Mouse (Mus musculus): ENCODE results near the gene Dnmt3l. TPM values are rescaled to one million over a fixed set of nuclear protein-coding genes. Genes with fewer than 3 reads are reported as not detected.

Gene Dnmt3l
- 0.34 TPM in 1 of 2 replicates, not detected in the other for polyA plus RNA-seq (2016; fragmentation: Nextera tagmentation; extraction: Ambion mirVana)

GRCm38 (mm10) chr10:78041647-78042046, at the start of gene Dnmt3l:
Dnmt3l (plus strand) TSS chr10:78041947.
- H3K27me3 ChIP-seq (replicated peaks; ENCODE audit: low read depth, poor library complexity, severe bottlenecking): peaks cover 33% of the 10 kb centered on the region
- H3K9me3 ChIP-seq: no peaks in the 10 kb centered on the region
- no peak for DNase-seq (ENCODE audit: low spot score)
- 94% methylated on average over 5 of the region's 5 CpGs for WGBS
- H3K4me3 ChIP-seq: no peak within 1 kb of the TSS
- H3K4me1 ChIP-seq: peaks cover 24% of the 10 kb centered on the region
- H3K27ac ChIP-seq (replicated peaks): no peak within 1 kb of the TSS
- no peaks in the 10 kb centered on the region for H3K36me3 ChIP-seq (replicated peaks)

- 88% methylated on average over 3 of the region's 3 CpGs for WGBS
- H3K9me3 ChIP-seq: no peaks in the 10 kb centered on the region
Measured at GRCm38 (mm10) chr10:77995639-77996038, 46.1 kb upstream of the Dnmt3l start.

GRCm38 (mm10) chr10:78000200-78000599, 41.5 kb upstream of the Dnmt3l start:
- Histone ChIP-seq H3K27me3 (replicated peaks; ENCODE audit: low read depth, poor library complexity, severe bottlenecking) (no peaks in the 10 kb centered on the region), H3K9me3 (no peaks in the 10 kb centered on the region), H3K36me3 (replicated peaks) (peaks cover 98% of the 10 kb centered on the region), H3K27ac (replicated peaks) (no peak overlapping the region), H3K4me3 (no peak overlapping the region), H3K4me1 (no peaks in the 10 kb centered on the region; the same call in 1 of the 2 replicates)
- DNase-seq (ENCODE audit: low spot score): no peak
- WGBS: 97% methylated on average over 5 of the region's 5 CpGs

More at GRCm38 (mm10) chr10:77995639-77996038, 46.1 kb upstream of the Dnmt3l start:
- no peak overlapping the region for H3K27ac ChIP-seq (replicated peaks)
- peaks cover 99% of the 10 kb centered on the region for H3K36me3 ChIP-seq (replicated peaks)
- no peaks in the 10 kb centered on the region for H3K4me1 ChIP-seq
- H3K4me3 ChIP-seq: no peak overlapping the region
- no peak for DNase-seq (ENCODE audit: low spot score)
- no peaks in the 10 kb centered on the region for H3K27me3 ChIP-seq (replicated peaks; ENCODE audit: low read depth, poor library complexity, severe bottlenecking)

- H3K27me3 ChIP-seq (replicated peaks; ENCODE audit: low read depth, poor library complexity, severe bottlenecking): no peaks in the 10 kb centered on the region
- peaks cover 13% of the 10 kb centered on the region for H3K4me1 ChIP-seq
- H3K36me3 ChIP-seq (replicated peaks): peaks cover 98% of the 10 kb centered on the region
- no peak for DNase-seq (ENCODE audit: low spot score)
- 93% methylated on average over 11 of the region's 11 CpGs for WGBS
- no peak overlapping the region for H3K27ac ChIP-seq (replicated peaks)
- H3K9me3 ChIP-seq: no peaks in the 10 kb centered on the region
- H3K4me3 ChIP-seq: no peak overlapping the region
Measured at GRCm38 (mm10) chr10:78001796-78002195, 40.0 kb upstream of the Dnmt3l start.

GRCm38 (mm10) chr10:78002316-78002715, 39.4 kb upstream of the Dnmt3l start:
- no peak for DNase-seq (ENCODE audit: low spot score)
- peaks cover 18% of the 10 kb centered on the region for H3K4me1 ChIP-seq
- no peaks in the 10 kb centered on the region for H3K27me3 ChIP-seq (replicated peaks; ENCODE audit: low read depth, poor library complexity, severe bottlenecking)
- no peak overlapping the region for H3K27ac ChIP-seq (replicated peaks)
- 93% methylated on average over 2 of the region's 2 CpGs for WGBS
- peaks cover 94% of the 10 kb centered on the region for H3K36me3 ChIP-seq (replicated peaks)
- H3K4me3 ChIP-seq: no peak overlapping the region
- no peaks in the 10 kb centered on the region for H3K9me3 ChIP-seq

- Histone ChIP-seq H3K27ac (replicated peaks) (no peak overlapping the region), H3K4me1 (peaks cover 38% of the 10 kb centered on the region)
Measured at GRCm38 (mm10) chr10:78004479-78005100, 37.2 kb upstream of the Dnmt3l start.

GRCm38 (mm10) chr10:78005791-78006438, 35.8 kb upstream of the Dnmt3l start:
- Histone ChIP-seq H3K36me3 (replicated peaks) (peaks cover 62% of the 10 kb centered on the region), H3K27ac (replicated peaks) (peak overlapping the region; percentile 99; the same call in 1 of the 2 replicates), H3K4me1 (peaks cover 43% of the 10 kb centered on the region), H3K9me3 (no peaks in the 10 kb centered on the region), H3K4me3 (peak overlapping the region; percentile 87; the same call in 1 of the 2 replicates), H3K27me3 (replicated peaks; ENCODE audit: low read depth, poor library complexity, severe bottlenecking) (peaks cover 5% of the 10 kb centered on the region; the same call in 1 of the 2 replicates)
- WGBS: 86% methylated on average over 4 of the region's 4 CpGs
- no peak for DNase-seq (ENCODE audit: low spot score)

More at GRCm38 (mm10) chr10:78004479-78005100, 37.2 kb upstream of the Dnmt3l start:
- H3K4me3 ChIP-seq: no peak overlapping the region
- H3K27me3 ChIP-seq (replicated peaks; ENCODE audit: low read depth, poor library complexity, severe bottlenecking): no peaks in the 10 kb centered on the region
- H3K36me3 ChIP-seq (replicated peaks): peaks cover 75% of the 10 kb centered on the region
- WGBS: 89% methylated on average over 3 of the region's 3 CpGs
- no peaks in the 10 kb centered on the region for H3K9me3 ChIP-seq
- DNase-seq (ENCODE audit: low spot score): no peak

GRCm38 (mm10) chr10:78007203-78007602, 34.5 kb upstream of the Dnmt3l start:
- no peak for DNase-seq (ENCODE audit: low spot score)
- Histone ChIP-seq H3K27ac (replicated peaks) (peak overlapping the region; percentile 99), H3K9me3 (no peaks in the 10 kb centered on the region), H3K4me1 (peaks cover 43% of the 10 kb centered on the region), H3K36me3 (replicated peaks) (peaks cover 49% of the 10 kb centered on the region), H3K4me3 (peak overlapping the region; percentile 87), H3K27me3 (replicated peaks; ENCODE audit: low read depth, poor library complexity, severe bottlenecking) (peaks cover 6% of the 10 kb centered on the region; the same call in 1 of the 2 replicates)
- 31% methylated on average over 7 of the region's 7 CpGs for WGBS

- H3K4me3 ChIP-seq: peak overlapping the region; percentile 87
- H3K36me3 ChIP-seq (replicated peaks): peaks cover 41% of the 10 kb centered on the region
- peaks cover 6% of the 10 kb centered on the region; the same call in 1 of the 2 replicates for H3K27me3 ChIP-seq (replicated peaks; ENCODE audit: low read depth, poor library complexity, severe bottlenecking)
- no peak for DNase-seq (ENCODE audit: low spot score)
- no peaks in the 10 kb centered on the region for H3K9me3 ChIP-seq
- peaks cover 43% of the 10 kb centered on the region for H3K4me1 ChIP-seq
- 80% methylated on average over 3 of the region's 3 CpGs for WGBS
- H3K27ac ChIP-seq (replicated peaks): peak overlapping the region; percentile 99
Measured at GRCm38 (mm10) chr10:78008169-78008568, 33.6 kb upstream of the Dnmt3l start.

GRCm38 (mm10) chr10:78009184-78009944, 32.4 kb upstream of the Dnmt3l start:
- peaks cover 30% of the 10 kb centered on the region for H3K36me3 ChIP-seq (replicated peaks)
- H3K4me1 ChIP-seq: peaks cover 43% of the 10 kb centered on the region
- under 1% methylated on average over 59 of the region's 59 CpGs for WGBS
- peak overlapping the region; percentile 99 for H3K27ac ChIP-seq (replicated peaks)
- peak; percentile 98 for DNase-seq (ENCODE audit: low spot score)
- H3K9me3 ChIP-seq: no peaks in the 10 kb centered on the region
- peak overlapping the region; percentile 87 for H3K4me3 ChIP-seq
- H3K27me3 ChIP-seq (replicated peaks; ENCODE audit: low read depth, poor library complexity, severe bottlenecking): peaks cover 6% of the 10 kb centered on the region; the same call in 1 of the 2 replicates

GRCm38 (mm10) chr10:78009945-78010293, 31.8 kb upstream of the Dnmt3l start, which contains the start of gene Pfkl:
Pfkl (minus strand) TSS chr10:78010083.
- Histone ChIP-seq H3K36me3 (replicated peaks) (peaks cover 24% of the 10 kb centered on the region), H3K27ac (replicated peaks) (peak within 1 kb of the TSS; percentile 99), H3K4me1 (peaks cover 43% of the 10 kb centered on the region), H3K4me3 (peak within 1 kb of the TSS; percentile 87), H3K9me3 (0 out of 2 replicates have a peak, but pooled peaks cover 1% of the 10 kb centered on the region), H3K27me3 (replicated peaks; ENCODE audit: low read depth, poor library complexity, severe bottlenecking) (peaks cover 6% of the 10 kb centered on the region; the same call in 1 of the 2 replicates)
- 1% methylated on average over 9 of the region's 9 CpGs for WGBS
- DNase-seq (ENCODE audit: low spot score): no peak

GRCm38 (mm10) chr10:78010335-78010734, 31.4 kb upstream of the Dnmt3l start:
- peak; percentile 31 for DNase-seq (ENCODE audit: low spot score)
- H3K9me3 ChIP-seq: 0 out of 2 replicates have a peak, but pooled peaks cover 4% of the 10 kb centered on the region
- H3K36me3 ChIP-seq (replicated peaks): peaks cover 20% of the 10 kb centered on the region
- peaks cover 43% of the 10 kb centered on the region for H3K4me1 ChIP-seq
- no peak overlapping the region for H3K27ac ChIP-seq (replicated peaks)
- peak overlapping the region; percentile 87 for H3K4me3 ChIP-seq
- WGBS: 20% methylated on average over 10 of the region's 10 CpGs
- peaks cover 6% of the 10 kb centered on the region; the same call in 1 of the 2 replicates for H3K27me3 ChIP-seq (replicated peaks; ENCODE audit: low read depth, poor library complexity, severe bottlenecking)

Measured in embryonic facial prominence, embryonic 10.5 days (tissue).